Mouse (Mus musculus): ENCODE measurements around the gene Gpr85. TPM values are rescaled to one million over a fixed set of nuclear protein-coding genes. Genes with fewer than 3 reads are reported as not detected.
"Not testable (repeated sequence)": the region's sequence is repeated elsewhere in the genome, so short reads cannot be mapped to it uniquely, and the experiment has no call there.

The Gpr85 gene
- polyA plus RNA-seq, 1 experiment from 2014 or later = 6.9 TPM

- H3K27me3 ChIP-seq (replicated peaks) = no peaks in the 10 kb centered on the region
- H3K9ac ChIP-seq = no peak overlapping the region
- H3K9me3 ChIP-seq (replicated peaks) = no peaks in the 10 kb centered on the region
- no peak overlapping the region for H3K4me2 ChIP-seq
- H3K4me1 ChIP-seq (replicated peaks) = no peaks in the 10 kb centered on the region
- no peak overlapping the region for H3K4me3 ChIP-seq
- H3K27ac ChIP-seq (ENCODE audit: poor library complexity, severe bottlenecking) = no peak overlapping the region
- H3K36me3 ChIP-seq = no peaks in the 10 kb centered on the region
- WGBS = 28% methylated on average over 11 of the region's 11 CpGs
- ATAC-seq (ENCODE audit: insufficient number of reproducible peaks, low FRiP score) = no peak
These were observed 14.5 kb upstream of the Gpr85 start for GRCm38 (mm10) chr6:13854230-13854629.

- no peaks in the 10 kb centered on the region for H3K27me3 ChIP-seq (replicated peaks)
- no peak overlapping the region for H3K4me3 ChIP-seq
- 80% methylated on average over 4 of the region's 4 CpGs for WGBS
- no peak for ATAC-seq (ENCODE audit: insufficient number of reproducible peaks, low FRiP score)
- H3K27ac ChIP-seq (ENCODE audit: poor library complexity, severe bottlenecking) = no peak overlapping the region
- no peak overlapping the region for H3K4me2 ChIP-seq
- H3K9ac ChIP-seq = no peak overlapping the region
- no peaks in the 10 kb centered on the region for H3K36me3 ChIP-seq
- no peaks in the 10 kb centered on the region for H3K4me1 ChIP-seq (replicated peaks)
- no peaks in the 10 kb centered on the region for H3K9me3 ChIP-seq (replicated peaks)
These were observed 13.5 kb upstream of the Gpr85 start for GRCm38 (mm10) chr6:13853244-13853643.

- not testable (repeated sequence) for H3K9ac ChIP-seq; H3K36me3 ChIP-seq; H3K4me2 ChIP-seq; H3K4me1 ChIP-seq (replicated peaks); ATAC-seq (ENCODE audit: insufficient number of reproducible peaks, low FRiP score); H3K27ac ChIP-seq (ENCODE audit: poor library complexity, severe bottlenecking); H3K9me3 ChIP-seq (replicated peaks); H3K27me3 ChIP-seq (replicated peaks); H3K4me3 ChIP-seq
- 81% methylated on average over 1 of the region's 1 CpGs for WGBS
These were observed 6.3 kb upstream of the Gpr85 start for GRCm38 (mm10) chr6:13846031-13846430.

- H3K9ac ChIP-seq = peak overlapping the region; percentile 85
- peak overlapping the region; percentile 77 for H3K4me2 ChIP-seq
- no peaks in the 10 kb centered on the region for H3K36me3 ChIP-seq
- no peaks in the 10 kb centered on the region for H3K9me3 ChIP-seq (replicated peaks)
- WGBS = under 1% methylated on average over 41 of the region's 41 CpGs
- H3K27ac ChIP-seq (ENCODE audit: poor library complexity, severe bottlenecking) = peak overlapping the region; percentile 95
- peaks cover 4% of the 10 kb centered on the region; the same call in 1 of the 2 replicates for H3K27me3 ChIP-seq (replicated peaks)
- ATAC-seq (ENCODE audit: insufficient number of reproducible peaks, low FRiP score) = peak; percentile 88
- peaks cover 3% of the 10 kb centered on the region; the same call in 1 of the 2 replicates for H3K4me1 ChIP-seq (replicated peaks)
- H3K4me3 ChIP-seq = peak overlapping the region; percentile 68
These were observed 931 bp downstream of the Gpr85 start for GRCm38 (mm10) chr6:13838677-13839344.

- peaks cover 3% of the 10 kb centered on the region; the same call in 1 of the 2 replicates for H3K4me1 ChIP-seq (replicated peaks)
- H3K9me3 ChIP-seq (replicated peaks) = no peaks in the 10 kb centered on the region
- H3K4me3 ChIP-seq = peak overlapping the region; percentile 68
- WGBS = 2% methylated on average over 19 of the region's 19 CpGs
- peak overlapping the region; percentile 95; the same call in 1 of the 2 replicates for H3K27ac ChIP-seq (ENCODE audit: poor library complexity, severe bottlenecking)
- H3K27me3 ChIP-seq (replicated peaks) = peaks cover 4% of the 10 kb centered on the region; the same call in 1 of the 2 replicates
- no peaks in the 10 kb centered on the region for H3K36me3 ChIP-seq
- no peak; the same call in 1 of the 2 replicates for ATAC-seq (ENCODE audit: insufficient number of reproducible peaks, low FRiP score)
- peak overlapping the region; percentile 77 for H3K4me2 ChIP-seq
- peak overlapping the region; percentile 85 for H3K9ac ChIP-seq
These were observed 1.6 kb downstream of the Gpr85 start for GRCm38 (mm10) chr6:13837916-13838676.

GRCm38 (mm10) chr6:13836967-13837570 is 2.7 kb downstream of the Gpr85 start:
- Histone ChIP-seq H3K4me3 (peak overlapping the region; percentile 68), H3K4me1 (replicated peaks) (peaks cover 3% of the 10 kb centered on the region; the same call in 1 of the 2 replicates), H3K4me2 (peak overlapping the region; percentile 39), H3K27ac (ENCODE audit: poor library complexity, severe bottlenecking) (no peak overlapping the region), H3K27me3 (replicated peaks) (peaks cover 4% of the 10 kb centered on the region; the same call in 1 of the 2 replicates), H3K9me3 (replicated peaks) (no peaks in the 10 kb centered on the region), H3K9ac (no peak overlapping the region), H3K36me3 (no peaks in the 10 kb centered on the region)
- 67% methylated on average over 3 of the region's 3 CpGs for WGBS
- ATAC-seq (ENCODE audit: insufficient number of reproducible peaks, low FRiP score) = no peak

GRCm38 (mm10) chr6:13835720-13836665 is 3.7 kb downstream of the Gpr85 start:
- H3K36me3 ChIP-seq = no peaks in the 10 kb centered on the region
- H3K4me3 ChIP-seq = no peak overlapping the region
- H3K4me1 ChIP-seq (replicated peaks) = peaks cover 3% of the 10 kb centered on the region; the same call in 1 of the 2 replicates
- ATAC-seq (ENCODE audit: insufficient number of reproducible peaks, low FRiP score) = no peak
- H3K4me2 ChIP-seq = no peak overlapping the region
- peaks cover 4% of the 10 kb centered on the region; the same call in 1 of the 2 replicates for H3K27me3 ChIP-seq (replicated peaks)
- no peak overlapping the region for H3K27ac ChIP-seq (ENCODE audit: poor library complexity, severe bottlenecking)
- H3K9ac ChIP-seq = no peak overlapping the region
- 67% methylated on average over 17 of the region's 17 CpGs for WGBS
- no peaks in the 10 kb centered on the region for H3K9me3 ChIP-seq (replicated peaks)

- H3K9ac ChIP-seq = no peak overlapping the region
- no peak for ATAC-seq (ENCODE audit: insufficient number of reproducible peaks, low FRiP score)
- H3K4me2 ChIP-seq = no peak overlapping the region
- H3K36me3 ChIP-seq = no peaks in the 10 kb centered on the region
- no peak overlapping the region for H3K4me3 ChIP-seq
- H3K4me1 ChIP-seq (replicated peaks) = peaks cover 3% of the 10 kb centered on the region; the same call in 1 of the 2 replicates
- no peak overlapping the region for H3K27ac ChIP-seq (ENCODE audit: poor library complexity, severe bottlenecking)
- H3K9me3 ChIP-seq (replicated peaks) = no peaks in the 10 kb centered on the region
- peaks cover 4% of the 10 kb centered on the region; the same call in 1 of the 2 replicates for H3K27me3 ChIP-seq (replicated peaks)
- 79% methylated on average over 2 of the region's 2 CpGs for WGBS
These were observed 7.0 kb downstream of the Gpr85 start for GRCm38 (mm10) chr6:13832770-13833169.

- no peak overlapping the region for H3K4me3 ChIP-seq
- no peak overlapping the region for H3K9ac ChIP-seq
- H3K27ac ChIP-seq (ENCODE audit: poor library complexity, severe bottlenecking) = no peak overlapping the region
- 54% methylated on average over 1 of the region's 1 CpGs for WGBS
- H3K27me3 ChIP-seq (replicated peaks) = no peaks in the 10 kb centered on the region
- no peak for ATAC-seq (ENCODE audit: insufficient number of reproducible peaks, low FRiP score)
- H3K4me2 ChIP-seq = no peak overlapping the region
- H3K4me1 ChIP-seq (replicated peaks) = no peaks in the 10 kb centered on the region
- H3K36me3 ChIP-seq = no peaks in the 10 kb centered on the region
- H3K9me3 ChIP-seq (replicated peaks) = no peaks in the 10 kb centered on the region
These were observed 10.9 kb downstream of the Gpr85 start for GRCm38 (mm10) chr6:13828877-13829276.

GRCm38 (mm10) chr6:13816661-13817060 is 23.1 kb downstream of the Gpr85 start:
- no peaks in the 10 kb centered on the region for H3K9me3 ChIP-seq (replicated peaks)
- ATAC-seq (ENCODE audit: insufficient number of reproducible peaks, low FRiP score) = no peak
- H3K27ac ChIP-seq (ENCODE audit: poor library complexity, severe bottlenecking) = no peak overlapping the region
- H3K27me3 ChIP-seq (replicated peaks) = no peaks in the 10 kb centered on the region
- H3K36me3 ChIP-seq = no peaks in the 10 kb centered on the region
- H3K4me3 ChIP-seq = no peak overlapping the region
- no peaks in the 10 kb centered on the region; the same call in 1 of the 2 replicates for H3K4me1 ChIP-seq (replicated peaks)
- no peak overlapping the region for H3K4me2 ChIP-seq
- H3K9ac ChIP-seq = no peak overlapping the region

All from heart, embryonic 12.5 days (tissue).